Mouse (Mus musculus) gastrocnemius, adult 18-20 months (tissue): Measurements from ENCODE around the gene Zc3h4. TPM values are rescaled to one million over a fixed set of nuclear protein-coding genes. Genes with fewer than 3 reads are reported as not detected.

Experiments
- DNase-seq: peaks from one replicate; pipeline ENCODE4 v3.0.0; 2021; ENCODE audit warnings: low spot score
- total RNA-seq, 2 experiments: library from RNA; stranded (reverse); gene quantifications; 2 replicates each; pipeline ENCODE4 v1.2.3; 2021

Zc3h4 gene
- total RNA-seq, 2 experiments from 2014 or later: 27.7 to 28.6 TPM

- no peak for DNase-seq
Observed at GRCm38 (mm10) chr7:16475764-16476599, 75.3 kb downstream of the Zc3h4 start.

GRCm38 (mm10) chr7:16476600-16476989 is 75.9 kb downstream of the Zc3h4 start:
- DNase-seq: no peak

GRCm38 (mm10) chr7:16477628-16478027 is 76.9 kb downstream of the Zc3h4 start, which contains the start of gene Npas1:
Npas1 (minus strand) TSS chr7:16477728.
- DNase-seq: no peak

Other genes starting within 250 kb of the Zc3h4 start
- 1 to 10 TPM in 1 of 2 experiments, under 1 TPM in 1; 0.62 to 1.4 TPM for gene Meis3, start 225.8 kb upstream of the Zc3h4 start, total RNA-seq
- 1 to 10 TPM; 3.9 to 4.4 TPM for gene Dhx34, start 178.9 kb upstream of the Zc3h4 start, total RNA-seq
- under 1 TPM; 0.25 to 0.26 TPM for gene C5ar2, start 156.8 kb upstream of the Zc3h4 start, total RNA-seq
- 1 to 10 TPM; 1.5 to 2.3 TPM for gene C5ar1, start 141.4 kb upstream of the Zc3h4 start, total RNA-seq
- gene Inafm1, start 127.3 kb upstream of the Zc3h4 start, total RNA-seq: 10 to 100 TPM; 14.2 to 14.3 TPM
- 10 to 100 TPM; 35.7 to 38.9 TPM for gene Ccdc9, start 114.1 kb upstream of the Zc3h4 start, total RNA-seq
- 1 to 10 TPM; 1.2 to 2.3 TPM for gene Bbc3, start 92.5 kb upstream of the Zc3h4 start, total RNA-seq
- gene Sae1, start 13.1 kb upstream of the Zc3h4 start, total RNA-seq: 10 to 100 TPM; 25.3 to 30.6 TPM
- 10 to 100 TPM; 52.0 to 53.2 TPM for gene Tmem160, start 51.9 kb downstream of the Zc3h4 start, total RNA-seq
- not detected for gene Npas1, start 76.8 kb downstream of the Zc3h4 start, total RNA-seq
- 10 to 100 TPM; 17.4 to 24.4 TPM for gene Arhgap35, start 214.1 kb downstream of the Zc3h4 start, total RNA-seq